Mouse (Mus musculus): ENCODE data around the gene Gm17949. TPM values are rescaled to one million over a fixed set of nuclear protein-coding genes. Genes with fewer than 3 reads are reported as not detected.

Gm17949 gene
- not detected in 2 replicates for total RNA-seq (2015; ENCODE audit: low replicate concordance)
- total RNA-seq (2017; ENCODE audit: low replicate concordance) = not detected in 2 replicates

- peak; percentile 88 for ATAC-seq (replicated peaks; ENCODE audit: low FRiP score, poor library complexity, severe bottlenecking)
Measured at GRCm38 (mm10) chr17:57011236-57012141, at the start of gene Gm17949, which contains the start of gene Gtf2f1. Gm17949 (plus strand) TSS chr17:57011469. Gtf2f1 (minus strand) TSS chr17:57011288.

GRCm38 (mm10) chr17:56961880-56962279 lies 49.4 kb upstream of the Gm17949 start:
- no peak for ATAC-seq (replicated peaks; ENCODE audit: low FRiP score, poor library complexity, severe bottlenecking)

- ATAC-seq (replicated peaks; ENCODE audit: low FRiP score, poor library complexity, severe bottlenecking) = no peak
Measured at GRCm38 (mm10) chr17:56962642-56963405, 48.4 kb upstream of the Gm17949 start.

- ATAC-seq (replicated peaks; ENCODE audit: low FRiP score, poor library complexity, severe bottlenecking) = no peak
Measured at GRCm38 (mm10) chr17:56963646-56964045, 47.6 kb upstream of the Gm17949 start.

- ATAC-seq (replicated peaks; ENCODE audit: low FRiP score, poor library complexity, severe bottlenecking) = no peak
Measured at GRCm38 (mm10) chr17:56969321-56969720, 41.9 kb upstream of the Gm17949 start.

GRCm38 (mm10) chr17:56970081-56970480 lies 41.2 kb upstream of the Gm17949 start:
- no peak for ATAC-seq (replicated peaks; ENCODE audit: low FRiP score, poor library complexity, severe bottlenecking)

GRCm38 (mm10) chr17:56973956-56974707 lies 37.1 kb upstream of the Gm17949 start:
- ATAC-seq (replicated peaks; ENCODE audit: low FRiP score, poor library complexity, severe bottlenecking) = no peak

GRCm38 (mm10) chr17:56974708-56975240 lies 36.5 kb upstream of the Gm17949 start:
- ATAC-seq (replicated peaks; ENCODE audit: low FRiP score, poor library complexity, severe bottlenecking) = no peak

- ATAC-seq (replicated peaks; ENCODE audit: low FRiP score, poor library complexity, severe bottlenecking) = no peak
Measured at GRCm38 (mm10) chr17:56975391-56975790, 35.9 kb upstream of the Gm17949 start.

GRCm38 (mm10) chr17:56976531-56977390 lies 34.5 kb upstream of the Gm17949 start:
- ATAC-seq (replicated peaks; ENCODE audit: low FRiP score, poor library complexity, severe bottlenecking) = no peak

GRCm38 (mm10) chr17:56979524-56979923 lies 31.7 kb upstream of the Gm17949 start:
- ATAC-seq (replicated peaks; ENCODE audit: low FRiP score, poor library complexity, severe bottlenecking) = no peak

GRCm38 (mm10) chr17:56981049-56981448 lies 30.2 kb upstream of the Gm17949 start:
- no peak for ATAC-seq (replicated peaks; ENCODE audit: low FRiP score, poor library complexity, severe bottlenecking)

GRCm38 (mm10) chr17:56982013-56982412 lies 29.3 kb upstream of the Gm17949 start, which contains the start of gene Acer1:
Acer1 (minus strand) TSS chr17:56982126.
- ATAC-seq (replicated peaks; ENCODE audit: low FRiP score, poor library complexity, severe bottlenecking) = no peak

- ATAC-seq (replicated peaks; ENCODE audit: low FRiP score, poor library complexity, severe bottlenecking) = no peak
Measured at GRCm38 (mm10) chr17:56984886-56985285, 26.4 kb upstream of the Gm17949 start.

- ATAC-seq (replicated peaks; ENCODE audit: low FRiP score, poor library complexity, severe bottlenecking) = no peak
Measured at GRCm38 (mm10) chr17:56985656-56986055, 25.6 kb upstream of the Gm17949 start.

GRCm38 (mm10) chr17:56986105-56986805 lies 25.0 kb upstream of the Gm17949 start:
- no peak for ATAC-seq (replicated peaks; ENCODE audit: low FRiP score, poor library complexity, severe bottlenecking)

- no peak for ATAC-seq (replicated peaks; ENCODE audit: low FRiP score, poor library complexity, severe bottlenecking)
Measured at GRCm38 (mm10) chr17:56988441-56988840, 22.8 kb upstream of the Gm17949 start.

GRCm38 (mm10) chr17:56988921-56989430 lies 22.3 kb upstream of the Gm17949 start:
- ATAC-seq (replicated peaks; ENCODE audit: low FRiP score, poor library complexity, severe bottlenecking) = no peak
